Mouse (Mus musculus) CH12.LX (cell line): Measurements from ENCODE around the gene Gm20388. TPM values are rescaled to one million over a fixed set of nuclear protein-coding genes. Genes with fewer than 3 reads are reported as not detected.

ENCODE experiments used
- DNase-seq: peaks from one replicate; pipeline ENCODE4 v3.0.0-alpha.2; 2013; ENCODE audit errors: extremely low read depth
- H3K27ac ChIP-seq: 2 replicates; pipeline ENCODE4 v1.5.1; 2012; ENCODE audit warnings: low read depth, mild to moderate bottlenecking, control low read depth, moderate library complexity; ENCODE audit not compliant: insufficient read depth
- H3K27me3 ChIP-seq: replicated peaks from 2 replicates; pipeline ENCODE3; 2012; ENCODE audit warnings: inconsistent platforms
- H3K36me3 ChIP-seq, 2 experiments: replicated peaks in 1 of 2; 2 replicates each; pipeline versions ENCODE3 to v1.6.1; 2012; ENCODE audit warnings: inconsistent platforms in 1 of 2, low read length in 1 of 2, mild to moderate bottlenecking in 1 of 2, mixed read lengths in 1 of 2, moderate library complexity in 1 of 2; ENCODE audit not compliant: control insufficient read depth in 1 of 2, insufficient read depth in 1 of 2
- H3K4me1 ChIP-seq, 2 experiments: 2 replicates each; pipeline ENCODE4 v1.6.1; 2012; ENCODE audit warnings: inconsistent platforms in 1 of 2, moderate library complexity in 1 of 2; ENCODE audit not compliant: insufficient read depth in 2 of 2, control insufficient read depth in 1 of 2
- H3K4me2 ChIP-seq: 2 replicates; pipeline ENCODE4 v1.6.1; 2012; ENCODE audit warnings: low read depth, mild to moderate bottlenecking, control low read depth; ENCODE audit not compliant: poor library complexity, insufficient read depth, severe bottlenecking
- H3K4me3 ChIP-seq, 3 experiments: fragments of 150-350 bp in 1 of 3; sonication (generic) in 1 of 3; replicated peaks in 1 of 3; 2 replicates each; pipeline versions ENCODE3 to v1.5.1; 2011 to 2012; ENCODE audit warnings: low read depth in 2 of 3, low read length in 2 of 3, mild to moderate bottlenecking in 2 of 3, moderate library complexity in 2 of 3, control low read depth in 1 of 3, improper control_type of control experiment in 1 of 3, inconsistent platforms in 1 of 3, mixed read lengths in 1 of 3; ENCODE audit not compliant: poor library complexity in 1 of 3
- H3K79me2 ChIP-seq: replicated peaks from 2 replicates; pipeline ENCODE4 v1.6.1; 2012; ENCODE audit warnings: mild to moderate bottlenecking, moderate library complexity; ENCODE audit not compliant: control insufficient read depth, poor library complexity, insufficient read depth, severe bottlenecking; ENCODE audit errors: extremely low read depth
- H3K9ac ChIP-seq: 2 replicates; pipeline ENCODE4 v1.6.1; 2012; ENCODE audit warnings: low read depth, mild to moderate bottlenecking, control low read depth, moderate library complexity; ENCODE audit not compliant: insufficient read depth
- H3K9me3 ChIP-seq: replicated peaks from 2 replicates; pipeline ENCODE3; 2012; ENCODE audit warnings: low read length, inconsistent platforms, mixed read lengths
- BHLHE40 ChIP-seq: IDR thresholded peaks from 2 replicates; pipeline ENCODE4 v1.6.1; 2011; ENCODE audit warnings: mild to moderate bottlenecking, low read depth, low read length, improper control_type of control experiment
- E2F4 ChIP-seq: IDR thresholded peaks from 2 replicates; pipeline ENCODE4 v1.6.1; 2011; ENCODE audit warnings: low read depth, low read length, improper control_type of control experiment; ENCODE audit not compliant: insufficient replicate concordance
- EP300 ChIP-seq: IDR thresholded peaks from 2 replicates; pipeline ENCODE4 v1.6.1; 2011; ENCODE audit warnings: low read length, improper control_type of control experiment
- GABPA ChIP-seq: IDR thresholded peaks from 2 replicates; pipeline ENCODE4 v1.6.1; 2012; ENCODE audit warnings: low read depth, low read length, improper control_type of control experiment, inconsistent platforms; ENCODE audit not compliant: insufficient replicate concordance
- IRF4 ChIP-seq: IDR thresholded peaks from 2 replicates; pipeline ENCODE4 v1.6.1; 2014; ENCODE audit warnings: low read depth, mild to moderate bottlenecking, inconsistent platforms, low read length, improper control_type of control experiment
- JUN ChIP-seq: IDR thresholded peaks from 2 replicates; pipeline ENCODE4 v1.6.1; 2011; ENCODE audit warnings: low read depth, mild to moderate bottlenecking, low read length, improper control_type of control experiment, moderate library complexity; ENCODE audit not compliant: insufficient read depth
- JUND ChIP-seq: conservative IDR thresholded peaks from 2 replicates; pipeline ENCODE4 v1.6.1; 2011; ENCODE audit warnings: low read depth, low read length, improper control_type of control experiment
- KAT2A ChIP-seq: IDR thresholded peaks from 2 replicates; pipeline ENCODE4 v1.6.1; 2012; ENCODE audit warnings: low read length, improper control_type of control experiment, inconsistent platforms; ENCODE audit not compliant: insufficient replicate concordance
- MAFK ChIP-seq: IDR thresholded peaks from 2 replicates; pipeline ENCODE4 v1.6.1; 2011; ENCODE audit warnings: low read length, improper control_type of control experiment; ENCODE audit not compliant: insufficient replicate concordance
- MAX ChIP-seq: IDR thresholded peaks from 2 replicates; pipeline ENCODE4 v1.6.1; 2011; ENCODE audit warnings: low read length, improper control_type of control experiment
- MAZ ChIP-seq: IDR thresholded peaks from 2 replicates; pipeline ENCODE4 v1.6.1; 2012; ENCODE audit warnings: low read depth, mild to moderate bottlenecking, inconsistent platforms, low read length, improper control_type of control experiment, moderate library complexity
- MXI1 ChIP-seq: IDR thresholded peaks from 2 replicates; pipeline ENCODE4 v1.6.1; 2011; ENCODE audit warnings: mild to moderate bottlenecking, low read depth, low read length, improper control_type of control experiment
- NELFE ChIP-seq: IDR thresholded peaks from 2 replicates; pipeline ENCODE4 v1.6.1; 2011; ENCODE audit warnings: low read depth, low read length, improper control_type of control experiment
- POLR2A ChIP-seq: IDR thresholded peaks from 2 replicates; pipeline ENCODE4 v1.6.1; 2011; ENCODE audit warnings: low read depth, mild to moderate bottlenecking, improper control_type of control experiment, low read length
- POLR2AphosphoS2 ChIP-seq: IDR thresholded peaks from 2 replicates; pipeline ENCODE4 v1.6.1; 2011; ENCODE audit warnings: low read depth, low read length, improper control_type of control experiment
- RAD21 ChIP-seq: IDR thresholded peaks from 2 replicates; pipeline ENCODE4 v1.6.1; 2011; ENCODE audit warnings: low read depth, mild to moderate bottlenecking, low read length, improper control_type of control experiment, moderate library complexity
- SIN3A ChIP-seq: IDR thresholded peaks from 2 replicates; pipeline ENCODE4 v1.6.1; 2012; ENCODE audit warnings: low read length, improper control_type of control experiment, inconsistent platforms
- SMC3 ChIP-seq: IDR thresholded peaks from 2 replicates; pipeline ENCODE4 v1.6.1; 2011; ENCODE audit warnings: low read depth, low read length, improper control_type of control experiment
- TBP ChIP-seq: conservative IDR thresholded peaks from 2 replicates; pipeline ENCODE4 v1.6.1; 2011; ENCODE audit warnings: low read depth, low read length, improper control_type of control experiment
- UBTF ChIP-seq: IDR thresholded peaks from 2 replicates; pipeline ENCODE4 v1.6.1; 2012; ENCODE audit warnings: low read depth, mild to moderate bottlenecking, inconsistent platforms, low read length, improper control_type of control experiment, moderate library complexity
- USF2 ChIP-seq: conservative IDR thresholded peaks from 2 replicates; pipeline ENCODE4 v1.6.1; 2011; ENCODE audit warnings: low read depth, low read length, improper control_type of control experiment
- ZMIZ1 ChIP-seq: IDR thresholded peaks from 2 replicates; pipeline ENCODE4 v1.6.1; 2012; ENCODE audit warnings: low read depth, mild to moderate bottlenecking, inconsistent platforms, low read length, improper control_type of control experiment
- dilution Hi-C: fragments of 300-500 bp; cut with MboI; formaldehyde crosslinking; loops from 2 replicates; pipeline ENCODE4 v1.14.3; 2020; ENCODE audit warnings: low sequenced_read_pairs; ENCODE audit not compliant: extremely low pct_unique_long_range_greater_than_20kb, extremely low pct_ligation_motif_present
- in situ Hi-C: fragments of 300-500 bp; cut with MboI; formaldehyde crosslinking; loops from 3 replicates; pipeline ENCODE4 v1.14.3; 2019; ENCODE audit warnings: low sequenced_read_pairs, low pct_ligation_motif_present, low pct_unique_long_range_greater_than_20kb, mixed read lengths
- polyA plus RNA-seq: library from polyadenylated mRNA; unstranded; fragments of >175 nt; gene quantifications from 2 replicates; pipeline ENCODE4 v1.2.1, GENCODE M21; 2012; ENCODE audit warnings: low read depth; ENCODE audit not compliant: insufficient read length
- total RNA-seq, 2 experiments: library from RNA; depleted of rRNA; stranded (reverse); fragments of 300-350 nt in 1 of 2; fragments of >200 nt in 1 of 2; gene quantifications; 2 replicates each; pipeline ENCODE4 v1.2.3; 2012 to 2014

Gm20388 gene
- total and polyA plus RNA-seq, 3 experiments, result 14.8 to 26.3 (median 22.2) TPM

DNA sequence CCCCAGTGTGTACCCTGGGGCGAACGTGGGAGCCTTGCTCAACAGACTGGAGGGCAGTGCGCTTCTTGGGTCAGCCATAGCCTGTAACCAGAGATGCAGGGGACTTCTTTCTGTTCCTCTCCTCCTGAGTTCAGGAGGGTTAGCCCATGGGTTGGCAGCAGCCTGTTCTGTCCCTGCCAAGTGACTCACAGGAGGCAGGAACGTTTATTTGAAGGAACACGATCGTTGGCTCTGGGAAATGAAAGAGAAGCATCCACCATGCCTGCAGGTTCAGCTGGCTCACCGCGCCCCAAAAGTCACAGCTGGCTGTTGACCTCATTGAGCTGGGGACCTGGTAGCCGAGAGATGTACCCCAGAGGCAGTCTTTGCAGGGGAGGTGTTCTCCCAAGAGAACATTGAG, 397.9 kb downstream of the Gm20388 start:
- no peaks in the 10 kb centered on the region for H3K79me2 ChIP-seq
- no peak overlapping the region for H3K4me3 ChIP-seq
- H3K9me3 ChIP-seq, result no peaks in the 10 kb centered on the region
- no peaks in the 10 kb centered on the region for H3K36me3 ChIP-seq
- peaks cover 3 to 16% of the 10 kb centered on the region in 2 experiments; a peak in 3 of 4 replicates for H3K4me1 ChIP-seq
- dilution Hi-C loops (no loop called here), in situ Hi-C loops (no loop called here)
- no peak for TF ChIP-seq RAD21
- TF ChIP-seq E2F4, result no peak
- TF ChIP-seq NELFE, result no peak
- no peak for TF ChIP-seq USF2
- TF ChIP-seq IRF4, result no peak
- TF ChIP-seq POLR2A, result no peak
- no peak for TF ChIP-seq KAT2A
- H3K27ac ChIP-seq, result no peak overlapping the region
- H3K27me3 ChIP-seq, result peaks cover 18% of the 10 kb centered on the region
- H3K4me2 ChIP-seq, result no peak overlapping the region
- no peak for DNase-seq
- no peak overlapping the region for H3K9ac ChIP-seq

- in situ Hi-C loops (no loop called here), dilution Hi-C loops (no loop called here)
- Histone ChIP-seq H3K9me3 (no peaks in the 10 kb centered on the region), H3K79me2 (no peaks in the 10 kb centered on the region), H3K4me2 (no peak overlapping the region), H3K27ac (no peak overlapping the region), H3K9ac (no peak overlapping the region), H3K36me3 (no peaks in the 10 kb centered on the region), H3K4me3 (no peak overlapping the region), H3K27me3 (peaks cover 14% of the 10 kb centered on the region), H3K4me1 (peaks cover 3 to 16% of the 10 kb centered on the region in 2 experiments; a peak in 3 of 4 replicates)
- TF ChIP-seq EP300 (no peak), TBP (no peak), UBTF (no peak), GABPA (no peak), JUN (no peak), POLR2A (no peak), E2F4 (no peak), MAX (no peak), NELFE (no peak), USF2 (no peak), POLR2AphosphoS2 (no peak), MAFK (no peak), MXI1 (no peak), MAZ (no peak), BHLHE40 (no peak), SIN3A (no peak), KAT2A (no peak), ZMIZ1 (no peak), JUND (no peak), SMC3 (no peak)
- no peak for DNase-seq
Observed at GRCm38 (mm10) chr8:120309326-120309725, 398.7 kb downstream of the Gm20388 start.
